Mouse (Mus musculus): ENCODE results near the gene Tctex1d2. TPM values are rescaled to one million over a fixed set of nuclear protein-coding genes. Genes with fewer than 3 reads are reported as not detected.

Gene Tctex1d2
- polyA plus RNA-seq, 1 experiment: 187 TPM

- Histone ChIP-seq H3K27ac (ENCODE audit: control insufficient read depth, insufficient read depth, low read depth, low read length) (no peak overlapping the region), H3K36me3 (ENCODE audit: control insufficient read depth, insufficient read depth, low read length) (no peaks in the 10 kb centered on the region), H3K27me3 (ENCODE audit: control insufficient read depth, insufficient read depth, low read length) (no peaks in the 10 kb centered on the region), H3K4me3 (ENCODE audit: control insufficient read depth, low read depth, low read length) (no peak overlapping the region), H3K4me1 (ENCODE audit: control insufficient read depth, insufficient read depth, low read length) (peaks cover 5% of the 10 kb centered on the region)
- TF ChIP-seq POLR2A (IDR thresholded peaks at IDR 0.05; ENCODE audit: control insufficient read depth, low read depth, low read length) (no peak), CTCF (IDR thresholded peaks at IDR 0.05; ENCODE audit: control insufficient read depth, insufficient read depth, insufficient replicate concordance, low read depth, low read length) (no peak)
Measured at GRCm38 (mm10) chr16:32402818-32403217, 16.7 kb upstream of the Tctex1d2 start.

DNA sequence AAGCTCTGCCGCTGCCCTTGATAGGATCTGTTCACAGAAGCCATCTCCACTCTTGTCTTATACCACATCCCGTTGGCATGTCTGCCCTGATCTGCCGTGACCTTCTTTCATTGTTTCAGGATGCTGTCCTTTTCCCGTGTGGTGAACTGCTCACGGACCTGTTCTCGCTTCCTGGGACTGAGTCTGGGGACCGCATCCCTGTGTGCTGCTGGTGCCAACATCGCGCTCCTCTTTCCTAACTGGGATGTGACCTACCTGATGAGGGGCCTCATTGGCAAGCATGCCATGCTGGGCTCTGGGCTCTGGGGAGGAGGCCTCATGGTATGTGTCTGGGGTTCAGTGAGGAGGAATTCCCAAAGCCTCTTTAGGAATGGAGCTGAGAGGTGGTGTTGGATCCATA, 13.8 kb upstream of the Tctex1d2 start:
- no peaks in the 10 kb centered on the region for H3K27me3 ChIP-seq (ENCODE audit: control insufficient read depth, insufficient read depth, low read length)
- H3K27ac ChIP-seq (ENCODE audit: control insufficient read depth, insufficient read depth, low read depth, low read length): no peak overlapping the region
- peaks cover under 1% of the 10 kb centered on the region for H3K4me1 ChIP-seq (ENCODE audit: control insufficient read depth, insufficient read depth, low read length)
- no peak overlapping the region for H3K4me3 ChIP-seq (ENCODE audit: control insufficient read depth, low read depth, low read length)
- TF ChIP-seq CTCF (IDR thresholded peaks at IDR 0.05; ENCODE audit: control insufficient read depth, insufficient read depth, insufficient replicate concordance, low read depth, low read length): no peak
- TF ChIP-seq POLR2A (IDR thresholded peaks at IDR 0.05; ENCODE audit: control insufficient read depth, low read depth, low read length): no peak
- no peaks in the 10 kb centered on the region for H3K36me3 ChIP-seq (ENCODE audit: control insufficient read depth, insufficient read depth, low read length)

GRCm38 (mm10) chr16:32406671-32407070, 12.8 kb upstream of the Tctex1d2 start:
- H3K27ac ChIP-seq (ENCODE audit: control insufficient read depth, insufficient read depth, low read depth, low read length): no peak overlapping the region
- H3K4me3 ChIP-seq (ENCODE audit: control insufficient read depth, low read depth, low read length): no peak overlapping the region
- no peaks in the 10 kb centered on the region for H3K36me3 ChIP-seq (ENCODE audit: control insufficient read depth, insufficient read depth, low read length)
- no peaks in the 10 kb centered on the region for H3K4me1 ChIP-seq (ENCODE audit: control insufficient read depth, insufficient read depth, low read length)
- no peak for TF ChIP-seq POLR2A (IDR thresholded peaks at IDR 0.05; ENCODE audit: control insufficient read depth, low read depth, low read length)
- TF ChIP-seq CTCF (IDR thresholded peaks at IDR 0.05; ENCODE audit: control insufficient read depth, insufficient read depth, insufficient replicate concordance, low read depth, low read length): no peak
- no peaks in the 10 kb centered on the region for H3K27me3 ChIP-seq (ENCODE audit: control insufficient read depth, insufficient read depth, low read length)

DNA sequence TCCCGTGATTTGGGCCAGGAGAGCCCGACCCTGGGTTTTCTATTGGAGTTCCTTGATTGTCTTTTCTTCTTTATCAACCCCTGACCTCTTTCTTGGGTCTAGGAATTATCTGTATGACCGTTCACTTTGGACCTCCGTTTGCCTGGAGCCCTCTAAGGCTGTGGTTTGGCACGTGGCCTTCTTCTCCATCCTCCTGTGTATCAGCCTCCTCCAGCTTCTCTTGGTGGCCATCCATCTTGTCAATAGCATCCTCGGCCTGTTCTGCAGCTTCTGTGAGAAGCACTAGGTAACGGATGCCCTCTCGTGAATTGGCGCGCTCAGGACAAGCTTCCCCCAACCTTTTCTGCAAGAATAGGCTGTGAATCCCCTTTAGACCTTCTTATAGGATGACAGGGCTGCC, 11.8 kb upstream of the Tctex1d2 start:
- H3K4me3 ChIP-seq (ENCODE audit: control insufficient read depth, low read depth, low read length): no peak overlapping the region
- no peak overlapping the region for H3K27ac ChIP-seq (ENCODE audit: control insufficient read depth, insufficient read depth, low read depth, low read length)
- TF ChIP-seq CTCF (IDR thresholded peaks at IDR 0.05; ENCODE audit: control insufficient read depth, insufficient read depth, insufficient replicate concordance, low read depth, low read length): no peak
- H3K36me3 ChIP-seq (ENCODE audit: control insufficient read depth, insufficient read depth, low read length): no peaks in the 10 kb centered on the region
- no peaks in the 10 kb centered on the region for H3K27me3 ChIP-seq (ENCODE audit: control insufficient read depth, insufficient read depth, low read length)
- no peaks in the 10 kb centered on the region for H3K4me1 ChIP-seq (ENCODE audit: control insufficient read depth, insufficient read depth, low read length)

DNA sequence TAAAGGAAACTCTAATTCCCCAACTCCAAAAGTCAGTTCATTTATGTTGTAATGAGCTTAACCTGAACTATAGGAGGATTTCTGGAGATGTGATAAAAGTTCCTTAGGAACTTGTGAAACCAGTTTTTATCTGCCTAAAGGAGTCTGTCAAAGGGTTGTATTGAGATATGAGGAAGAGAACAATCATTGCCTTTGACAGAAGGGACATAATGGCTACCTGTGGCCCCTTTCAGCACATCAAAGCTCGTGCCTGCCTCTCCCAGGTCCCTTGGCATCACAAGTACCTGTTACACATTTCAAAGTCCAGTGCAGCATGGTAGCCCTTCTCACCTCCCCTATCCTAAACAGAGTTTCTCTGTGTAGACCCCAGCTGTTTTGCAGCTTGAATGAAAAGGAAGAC, 2.0 kb upstream of the Tctex1d2 start:
- no peak overlapping the region for H3K27ac ChIP-seq (ENCODE audit: control insufficient read depth, insufficient read depth, low read depth, low read length)

DNA sequence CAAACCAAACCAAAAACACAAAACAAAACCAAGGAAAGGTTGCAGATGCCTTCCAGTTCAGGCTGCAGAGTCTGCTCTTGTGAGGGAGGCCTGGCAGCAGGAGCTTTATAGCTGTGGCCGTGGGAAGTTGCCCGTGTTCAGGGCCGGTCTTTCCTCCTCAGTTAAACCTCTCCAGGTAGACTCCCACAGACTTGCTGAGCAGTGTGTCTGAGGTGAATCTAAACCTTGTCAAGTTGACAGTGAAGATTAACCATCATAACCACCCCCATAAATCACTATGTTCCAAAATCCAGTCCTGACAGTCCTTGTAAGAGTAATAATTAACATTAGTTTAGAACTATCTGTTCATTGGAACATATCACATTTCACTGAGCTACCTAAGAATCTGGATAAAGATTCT, 8.0 kb downstream of the Tctex1d2 start:
- no peak for TF ChIP-seq POLR2A (IDR thresholded peaks at IDR 0.05; ENCODE audit: control insufficient read depth, low read depth, low read length)
- TF ChIP-seq CTCF (IDR thresholded peaks at IDR 0.05; ENCODE audit: control insufficient read depth, insufficient read depth, insufficient replicate concordance, low read depth, low read length): no peak

More for the DNA sequence above, 2.0 kb upstream of the Tctex1d2 start:
- Histone ChIP-seq H3K4me3 (ENCODE audit: control insufficient read depth, low read depth, low read length) (no peak overlapping the region), H3K4me1 (ENCODE audit: control insufficient read depth, insufficient read depth, low read length) (peaks cover 5% of the 10 kb centered on the region; the same call in 1 of the 2 replicates), H3K27me3 (ENCODE audit: control insufficient read depth, insufficient read depth, low read length) (no peaks in the 10 kb centered on the region), H3K36me3 (ENCODE audit: control insufficient read depth, insufficient read depth, low read length) (no peaks in the 10 kb centered on the region)
- TF ChIP-seq POLR2A (IDR thresholded peaks at IDR 0.05; ENCODE audit: control insufficient read depth, low read depth, low read length) (no peak), CTCF (IDR thresholded peaks at IDR 0.05; ENCODE audit: control insufficient read depth, insufficient read depth, insufficient replicate concordance, low read depth, low read length) (no peak)

GRCm38 (mm10) chr16:32430474-32431046, 11.1 kb downstream of the Tctex1d2 start, which contains the start of gene Pcyt1a:
Gene Pcyt1a, plus strand, starts transcription at chr16:32430921.
- TF ChIP-seq CTCF (IDR thresholded peaks at IDR 0.05; ENCODE audit: control insufficient read depth, insufficient read depth, insufficient replicate concordance, low read depth, low read length) (no peak), POLR2A (IDR thresholded peaks at IDR 0.05; ENCODE audit: control insufficient read depth, low read depth, low read length) (no peak; the same call in 1 of the 2 replicates)
- Histone ChIP-seq H3K27me3 (ENCODE audit: control insufficient read depth, insufficient read depth, low read length) (no peaks in the 10 kb centered on the region), H3K36me3 (ENCODE audit: control insufficient read depth, insufficient read depth, low read length) (0 out of 2 replicates have a peak, but pooled peaks cover 1% of the 10 kb centered on the region), H3K4me3 (ENCODE audit: control insufficient read depth, low read depth, low read length) (peak within 1 kb of the TSS; percentile 95), H3K4me1 (ENCODE audit: control insufficient read depth, insufficient read depth, low read length) (no peaks in the 10 kb centered on the region), H3K27ac (ENCODE audit: control insufficient read depth, insufficient read depth, low read depth, low read length) (peak within 1 kb of the TSS; percentile 88)

More for the DNA sequence above, 8.0 kb downstream of the Tctex1d2 start:
- H3K4me3 ChIP-seq (ENCODE audit: control insufficient read depth, low read depth, low read length): no peak overlapping the region
- H3K36me3 ChIP-seq (ENCODE audit: control insufficient read depth, insufficient read depth, low read length): 0 out of 2 replicates have a peak, but pooled peaks cover 1% of the 10 kb centered on the region
- no peaks in the 10 kb centered on the region for H3K4me1 ChIP-seq (ENCODE audit: control insufficient read depth, insufficient read depth, low read length)
- H3K27ac ChIP-seq (ENCODE audit: control insufficient read depth, insufficient read depth, low read depth, low read length): no peak overlapping the region
- H3K27me3 ChIP-seq (ENCODE audit: control insufficient read depth, insufficient read depth, low read length): no peaks in the 10 kb centered on the region

Data from testis, adult 2 months (tissue).